Mouse (Mus musculus): ENCODE results near the gene Gpsm3.
A peak's percentile ranks its signal among the peaks of the same experiment; 100 is the strongest.
"Not testable (repeated sequence)": the region's sequence is repeated elsewhere in the genome, so short reads cannot be mapped to it uniquely, and the experiment has no call there.

Gpsm3 gene

GRCm38 (mm10) chr17:34589681-34590101 is at the start of gene Gpsm3:
TSS of gene Gpsm3 (plus strand) at chr17:34589806.
- DNase-seq (ENCODE audit: low spot score in 2 of 2): no peak

- DNase-seq (ENCODE audit: low spot score in 2 of 2): not testable (repeated sequence)
These were observed 46.0 kb upstream of the Gpsm3 start for GRCm38 (mm10) chr17:34543567-34543966.

- DNase-seq (ENCODE audit: low spot score in 2 of 2): no peak
These were observed 42.8 kb upstream of the Gpsm3 start for GRCm38 (mm10) chr17:34546797-34547196.

- no peak for DNase-seq (ENCODE audit: low spot score in 2 of 2)
These were observed 42.0 kb upstream of the Gpsm3 start for GRCm38 (mm10) chr17:34547601-34548000.

GRCm38 (mm10) chr17:34549156-34549555 is 40.5 kb upstream of the Gpsm3 start:
- no peak for DNase-seq (ENCODE audit: low spot score in 2 of 2)

- no peak for DNase-seq (ENCODE audit: low spot score in 2 of 2)
These were observed 39.8 kb upstream of the Gpsm3 start for GRCm38 (mm10) chr17:34549843-34550242.

- peak; percentile 38 to 62 for DNase-seq (ENCODE audit: low spot score in 2 of 2)
These were observed 34.1 kb upstream of the Gpsm3 start for GRCm38 (mm10) chr17:34555483-34555882.

- DNase-seq (ENCODE audit: low spot score in 2 of 2): no peak
These were observed 33.2 kb upstream of the Gpsm3 start for GRCm38 (mm10) chr17:34556406-34556805.

GRCm38 (mm10) chr17:34557411-34557810 is 32.2 kb upstream of the Gpsm3 start:
- DNase-seq (ENCODE audit: low spot score in 2 of 2): no peak

GRCm38 (mm10) chr17:34559116-34559515 is 30.5 kb upstream of the Gpsm3 start:
- DNase-seq (ENCODE audit: low spot score in 2 of 2): no peak

- no peak for DNase-seq (ENCODE audit: low spot score in 2 of 2)
These were observed 29.7 kb upstream of the Gpsm3 start for GRCm38 (mm10) chr17:34559895-34560294.

GRCm38 (mm10) chr17:34560438-34560837 is 29.2 kb upstream of the Gpsm3 start:
- no peak for DNase-seq (ENCODE audit: low spot score in 2 of 2)

- no peak for DNase-seq (ENCODE audit: low spot score in 2 of 2)
These were observed 28.4 kb upstream of the Gpsm3 start for GRCm38 (mm10) chr17:34561200-34561599.

- no peak for DNase-seq (ENCODE audit: low spot score in 2 of 2)
These were observed 27.0 kb upstream of the Gpsm3 start for GRCm38 (mm10) chr17:34562595-34562994.

GRCm38 (mm10) chr17:34563354-34563753 is 26.3 kb upstream of the Gpsm3 start:
- DNase-seq (ENCODE audit: low spot score in 2 of 2): no peak

GRCm38 (mm10) chr17:34564003-34564421 is 25.6 kb upstream of the Gpsm3 start, which contains the start of gene Notch4:
TSS of gene Notch4 (plus strand) at chr17:34564268.
- no peak for DNase-seq (ENCODE audit: low spot score in 2 of 2)

- no peak for DNase-seq (ENCODE audit: low spot score in 2 of 2)
These were observed 24.8 kb upstream of the Gpsm3 start for GRCm38 (mm10) chr17:34564796-34565195.

GRCm38 (mm10) chr17:34567311-34567710 is 22.3 kb upstream of the Gpsm3 start:
- no peak for DNase-seq (ENCODE audit: low spot score in 2 of 2)

GRCm38 (mm10) chr17:34568421-34568820 is 21.2 kb upstream of the Gpsm3 start:
- no peak for DNase-seq (ENCODE audit: low spot score in 2 of 2)

- DNase-seq (ENCODE audit: low spot score in 2 of 2): no peak
These were observed 19.7 kb upstream of the Gpsm3 start for GRCm38 (mm10) chr17:34569919-34570318.

- no peak for DNase-seq (ENCODE audit: low spot score in 2 of 2)
These were observed 17.7 kb upstream of the Gpsm3 start for GRCm38 (mm10) chr17:34571875-34572274.

- no peak for DNase-seq (ENCODE audit: low spot score in 2 of 2)
These were observed 17.2 kb upstream of the Gpsm3 start for GRCm38 (mm10) chr17:34572361-34572760.

- no peak for DNase-seq (ENCODE audit: low spot score in 2 of 2)
These were observed 13.0 kb upstream of the Gpsm3 start for GRCm38 (mm10) chr17:34576577-34576976.

- DNase-seq (ENCODE audit: low spot score in 2 of 2): no peak
These were observed 11.5 kb upstream of the Gpsm3 start for GRCm38 (mm10) chr17:34578070-34578469.

Data from frontal cortex, postnatal 14 days (tissue).